Mouse (Mus musculus): ENCODE results near the gene Plekhm2. TPM values are rescaled to one million over a fixed set of nuclear protein-coding genes. Genes with fewer than 3 reads are reported as not detected.

Gene Plekhm2
- polyA plus RNA-seq, 1 experiment from 2014 or later, result 3.4 TPM

GRCm38 (mm10) chr4:141671389-141671788 is 6.7 kb upstream of the Plekhm2 start:
- Histone ChIP-seq H3K4me3 (ENCODE audit: low read depth, low read length) (no peak overlapping the region), H3K27ac (ENCODE audit: low read depth, low read length) (no peak overlapping the region), H3K27me3 (replicated peaks; ENCODE audit: control insufficient read depth, insufficient read depth, low read length) (no peaks in the 10 kb centered on the region), H3K9me3 (ENCODE audit: control insufficient read depth, low read length) (no peaks in the 10 kb centered on the region), H3K36me3 (ENCODE audit: control insufficient read depth, insufficient read depth, low read length) (no peaks in the 10 kb centered on the region), H3K4me2 (no peak overlapping the region), H3K4me1 (replicated peaks; ENCODE audit: control insufficient read depth, insufficient read depth, low read length) (no peaks in the 10 kb centered on the region; the same call in 1 of the 2 replicates), H3K9ac (ENCODE audit: low read depth, low read length) (no peak overlapping the region)
- no peak for DNase-seq (ENCODE audit: low spot score)
- ATAC-seq (replicated peaks; ENCODE audit: low FRiP score), result no peak
- WGBS, result 88% methylated on average over 4 of the region's 4 CpGs

DNA sequence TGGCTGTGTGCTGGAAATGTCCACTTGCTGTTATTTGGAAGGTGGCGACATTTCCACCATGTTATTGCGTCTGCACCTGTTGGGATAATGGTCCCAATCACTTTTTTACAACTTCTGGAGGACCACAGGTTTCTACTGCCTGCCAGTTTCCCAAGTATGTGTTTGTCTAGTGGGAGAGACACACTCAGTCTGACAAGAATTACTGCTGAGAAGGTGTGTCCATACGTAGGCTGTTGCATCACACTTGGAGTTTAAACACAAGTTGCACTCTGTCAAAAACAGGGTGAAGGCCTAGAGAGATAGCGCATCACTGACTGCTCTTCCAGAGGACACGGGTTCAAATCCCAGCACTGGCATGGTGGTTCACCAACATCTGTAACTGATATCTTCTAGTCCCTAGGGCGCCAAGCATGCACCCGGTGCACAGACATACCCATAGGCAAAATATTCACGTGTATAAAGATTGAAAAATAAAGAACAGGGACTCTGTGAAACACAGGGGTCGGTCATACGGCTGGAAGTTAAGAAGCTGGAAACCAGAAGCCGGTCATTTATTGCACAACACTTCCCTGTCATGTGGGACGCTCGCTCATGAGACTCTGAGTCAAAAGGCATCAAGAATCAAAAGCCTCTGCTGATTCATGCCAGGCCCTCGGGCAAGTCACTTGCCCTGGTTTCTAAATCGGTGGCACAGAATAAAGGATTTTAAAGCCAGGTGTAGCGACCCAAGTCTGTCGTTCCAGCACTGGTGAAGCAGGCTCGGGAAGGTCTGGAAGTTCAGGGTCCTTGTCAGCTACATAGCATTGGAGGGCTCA is 5.4 kb upstream of the Plekhm2 start:
- Histone ChIP-seq H3K36me3 (ENCODE audit: control insufficient read depth, insufficient read depth, low read length) (no peaks in the 10 kb centered on the region), H3K9me3 (ENCODE audit: control insufficient read depth, low read length) (no peaks in the 10 kb centered on the region), H3K27me3 (replicated peaks; ENCODE audit: control insufficient read depth, insufficient read depth, low read length) (no peaks in the 10 kb centered on the region), H3K27ac (ENCODE audit: low read depth, low read length) (no peak overlapping the region), H3K4me3 (ENCODE audit: low read depth, low read length) (no peak overlapping the region), H3K4me2 (no peak overlapping the region), H3K9ac (ENCODE audit: low read depth, low read length) (no peak overlapping the region), H3K4me1 (replicated peaks; ENCODE audit: control insufficient read depth, insufficient read depth, low read length) (no peaks in the 10 kb centered on the region)
- 72% methylated on average over 18 of the region's 18 CpGs for WGBS
- no peak for DNase-seq (ENCODE audit: low spot score)
- no peak for ATAC-seq (replicated peaks; ENCODE audit: low FRiP score)

DNA sequence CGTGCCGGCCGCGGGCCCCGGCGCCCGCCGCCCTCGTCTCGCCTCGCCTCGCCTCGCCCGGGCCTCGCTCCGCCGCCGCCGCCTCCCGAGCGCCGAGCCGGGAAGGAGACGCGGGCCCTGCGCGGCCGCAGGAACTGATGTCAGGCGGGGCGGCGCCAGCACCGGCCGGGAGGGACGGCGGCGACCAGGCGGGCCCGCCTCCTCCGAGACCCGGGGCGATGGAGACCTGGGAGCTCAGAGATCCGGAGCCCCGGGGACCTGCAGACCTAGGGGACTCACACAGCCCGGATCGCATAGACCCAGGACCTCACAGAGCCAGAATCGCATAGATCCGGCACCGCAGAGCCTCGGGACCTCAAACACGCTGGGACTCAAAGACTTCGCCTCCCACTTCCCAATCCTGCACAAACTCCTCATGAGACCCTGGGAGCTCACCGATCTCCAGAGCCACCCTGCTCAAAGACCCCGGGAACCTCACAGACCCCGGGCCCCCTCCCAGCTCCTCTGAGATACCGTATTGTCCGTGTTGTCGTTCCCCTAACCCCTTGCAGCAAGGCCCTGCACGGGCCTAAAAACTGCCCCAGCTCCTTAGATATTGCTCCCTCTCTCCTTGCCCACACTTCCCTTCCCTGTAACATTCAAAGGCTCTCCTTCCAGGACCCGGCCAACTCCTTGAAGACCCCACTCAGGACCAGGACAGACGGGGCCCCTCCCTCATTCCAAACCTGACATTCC is 521 bp downstream of the Plekhm2 start:
- peak overlapping the region; percentile 48; the same call in 1 of the 2 replicates for H3K27ac ChIP-seq (ENCODE audit: low read depth, low read length)

GRCm38 (mm10) chr4:141663122-141663931 is 1.4 kb downstream of the Plekhm2 start:
- peak overlapping the region; percentile 89 for H3K9ac ChIP-seq (ENCODE audit: low read depth, low read length)
- 5% methylated on average over 47 of the region's 47 CpGs for WGBS
- ATAC-seq (replicated peaks; ENCODE audit: low FRiP score) (peak; percentile 33), DNase-seq (ENCODE audit: low spot score) (peak; percentile 59)
- H3K4me3 ChIP-seq (ENCODE audit: low read depth, low read length), result peak overlapping the region; percentile 92
- peak overlapping the region; percentile 48 for H3K27ac ChIP-seq (ENCODE audit: low read depth, low read length)
- H3K27me3 ChIP-seq (replicated peaks; ENCODE audit: control insufficient read depth, insufficient read depth, low read length), result no peaks in the 10 kb centered on the region
- peak overlapping the region; percentile 96 for H3K4me2 ChIP-seq
- H3K4me1 ChIP-seq (replicated peaks; ENCODE audit: control insufficient read depth, insufficient read depth, low read length), result peaks cover 13% of the 10 kb centered on the region
- no peaks in the 10 kb centered on the region for H3K9me3 ChIP-seq (ENCODE audit: control insufficient read depth, low read length)
- H3K36me3 ChIP-seq (ENCODE audit: control insufficient read depth, insufficient read depth, low read length), result 0 out of 2 replicates have a peak, but pooled peaks cover 2% of the 10 kb centered on the region

More for the DNA sequence above, 521 bp downstream of the Plekhm2 start:
- Histone ChIP-seq H3K27me3 (replicated peaks; ENCODE audit: control insufficient read depth, insufficient read depth, low read length) (no peaks in the 10 kb centered on the region), H3K36me3 (ENCODE audit: control insufficient read depth, insufficient read depth, low read length) (0 out of 2 replicates have a peak, but pooled peaks cover 2% of the 10 kb centered on the region), H3K4me2 (peak overlapping the region; percentile 96), H3K4me1 (replicated peaks; ENCODE audit: control insufficient read depth, insufficient read depth, low read length) (peaks cover 13% of the 10 kb centered on the region), H3K9ac (ENCODE audit: low read depth, low read length) (peak overlapping the region; percentile 89), H3K9me3 (ENCODE audit: control insufficient read depth, low read length) (no peaks in the 10 kb centered on the region), H3K4me3 (ENCODE audit: low read depth, low read length) (peak overlapping the region; percentile 92)
- 2% methylated on average over 55 of the region's 60 CpGs for WGBS
- ATAC-seq (replicated peaks; ENCODE audit: low FRiP score) (peak; percentile 85), DNase-seq (ENCODE audit: low spot score) (peak; percentile 73)

GRCm38 (mm10) chr4:141660884-141661283 is 3.8 kb downstream of the Plekhm2 start:
- 0 out of 2 replicates have a peak, but pooled peaks cover 4% of the 10 kb centered on the region for H3K36me3 ChIP-seq (ENCODE audit: control insufficient read depth, insufficient read depth, low read length)
- ATAC-seq (replicated peaks; ENCODE audit: low FRiP score) (no peak), DNase-seq (ENCODE audit: low spot score) (no peak)
- H3K4me1 ChIP-seq (replicated peaks; ENCODE audit: control insufficient read depth, insufficient read depth, low read length), result peaks cover 13% of the 10 kb centered on the region
- 90% methylated on average over 11 of the region's 11 CpGs for WGBS
- no peak overlapping the region for H3K27ac ChIP-seq (ENCODE audit: low read depth, low read length)
- no peak overlapping the region for H3K4me2 ChIP-seq
- no peaks in the 10 kb centered on the region for H3K27me3 ChIP-seq (replicated peaks; ENCODE audit: control insufficient read depth, insufficient read depth, low read length)
- H3K9ac ChIP-seq (ENCODE audit: low read depth, low read length), result no peak overlapping the region
- H3K9me3 ChIP-seq (ENCODE audit: control insufficient read depth, low read length), result no peaks in the 10 kb centered on the region
- no peak overlapping the region for H3K4me3 ChIP-seq (ENCODE audit: low read depth, low read length)

GRCm38 (mm10) chr4:141659739-141660138 is 5.0 kb downstream of the Plekhm2 start:
- no peak for ATAC-seq (replicated peaks; ENCODE audit: low FRiP score)
- H3K27me3 ChIP-seq (replicated peaks; ENCODE audit: control insufficient read depth, insufficient read depth, low read length), result no peaks in the 10 kb centered on the region
- H3K4me3 ChIP-seq (ENCODE audit: low read depth, low read length), result no peak overlapping the region
- H3K9me3 ChIP-seq (ENCODE audit: control insufficient read depth, low read length), result no peaks in the 10 kb centered on the region
- H3K4me1 ChIP-seq (replicated peaks; ENCODE audit: control insufficient read depth, insufficient read depth, low read length), result peaks cover 13% of the 10 kb centered on the region
- no peak overlapping the region for H3K4me2 ChIP-seq
- H3K36me3 ChIP-seq (ENCODE audit: control insufficient read depth, insufficient read depth, low read length), result 0 out of 2 replicates have a peak, but pooled peaks cover 4% of the 10 kb centered on the region
- no peak overlapping the region for H3K27ac ChIP-seq (ENCODE audit: low read depth, low read length)
- 71% methylated on average over 4 of the region's 4 CpGs for WGBS
- no peak for DNase-seq (ENCODE audit: low spot score)
- H3K9ac ChIP-seq (ENCODE audit: low read depth, low read length), result no peak overlapping the region

GRCm38 (mm10) chr4:141658846-141659484 is 5.7 kb downstream of the Plekhm2 start:
- Histone ChIP-seq H3K27ac (ENCODE audit: low read depth, low read length) (no peak overlapping the region), H3K36me3 (ENCODE audit: control insufficient read depth, insufficient read depth, low read length) (peaks cover 5% of the 10 kb centered on the region; the same call in 1 of the 2 replicates), H3K9me3 (ENCODE audit: control insufficient read depth, low read length) (no peaks in the 10 kb centered on the region), H3K4me2 (no peak overlapping the region), H3K9ac (ENCODE audit: low read depth, low read length) (no peak overlapping the region), H3K4me3 (ENCODE audit: low read depth, low read length) (no peak overlapping the region), H3K4me1 (replicated peaks; ENCODE audit: control insufficient read depth, insufficient read depth, low read length) (peaks cover 9% of the 10 kb centered on the region), H3K27me3 (replicated peaks; ENCODE audit: control insufficient read depth, insufficient read depth, low read length) (no peaks in the 10 kb centered on the region)
- ATAC-seq (replicated peaks; ENCODE audit: low FRiP score) (no peak), DNase-seq (ENCODE audit: low spot score) (no peak)
- 88% methylated on average over 6 of the region's 6 CpGs for WGBS

- Histone ChIP-seq H3K36me3 (ENCODE audit: control insufficient read depth, insufficient read depth, low read length) (peaks cover 9% of the 10 kb centered on the region; the same call in 1 of the 2 replicates), H3K4me2 (no peak overlapping the region), H3K27me3 (replicated peaks; ENCODE audit: control insufficient read depth, insufficient read depth, low read length) (no peaks in the 10 kb centered on the region), H3K9me3 (ENCODE audit: control insufficient read depth, low read length) (no peaks in the 10 kb centered on the region), H3K4me3 (ENCODE audit: low read depth, low read length) (no peak overlapping the region), H3K4me1 (replicated peaks; ENCODE audit: control insufficient read depth, insufficient read depth, low read length) (no peaks in the 10 kb centered on the region; the same call in 1 of the 2 replicates), H3K9ac (ENCODE audit: low read depth, low read length) (no peak overlapping the region), H3K27ac (ENCODE audit: low read depth, low read length) (no peak overlapping the region)
- WGBS, result 86% methylated on average over 8 of the region's 8 CpGs
- DNase-seq (ENCODE audit: low spot score), result no peak
- no peak for ATAC-seq (replicated peaks; ENCODE audit: low FRiP score)
Observed at GRCm38 (mm10) chr4:141656932-141657331, 7.8 kb downstream of the Plekhm2 start.

Data from liver, embryonic 11.5 days (tissue).